Mouse (Mus musculus): ENCODE measurements around the gene Foxd1.

GRCm38 (mm10) chr13:98308004-98308403 lies 46.0 kb upstream of the Foxd1 start:
- TF ChIP-seq POLR2A (IDR thresholded peaks at IDR 0.05; ENCODE audit: low read depth, low read length) (no peak), CTCF (IDR thresholded peaks at IDR 0.05; ENCODE audit: extremely low read depth, insufficient read depth, insufficient read length, insufficient replicate concordance) (no peak)

Measured in spleen, adult 2 months (tissue).